Mouse (Mus musculus) heart, embryonic 10.5 days (tissue): ENCODE results near the gene Slc25a35. TPM values are rescaled to one million over a fixed set of nuclear protein-coding genes. Genes with fewer than 3 reads are reported as not detected.

ENCODE experiments used
- DNase-seq: peaks from one replicate; pipeline ENCODE4 v3.0.0-alpha.2; 2017; ENCODE audit warnings: low spot score
- H3K27ac ChIP-seq: fragments of 300-500 bp; sonication (generic); 2 replicates; pipeline ENCODE4 v1.5.1; 2016; ENCODE audit warnings: mild to moderate bottlenecking
- H3K27me3 ChIP-seq: fragments of 300-500 bp; sonication (generic); 2 replicates; pipeline ENCODE4 v1.6.1; 2016; ENCODE audit warnings: mild to moderate bottlenecking; ENCODE audit not compliant: poor library complexity, insufficient read depth, severe bottlenecking
- H3K36me3 ChIP-seq: fragments of 300-500 bp; sonication (generic); 2 replicates; pipeline ENCODE4 v1.6.1; 2016; ENCODE audit warnings: mild to moderate bottlenecking, moderate library complexity
- H3K4me1 ChIP-seq: fragments of 300-500 bp; sonication (generic); 2 replicates; pipeline ENCODE4 v1.6.1; 2016; ENCODE audit warnings: mild to moderate bottlenecking
- H3K4me3 ChIP-seq: fragments of 300-500 bp; sonication (generic); 2 replicates; pipeline ENCODE4 v1.5.1; 2016; ENCODE audit warnings: mild to moderate bottlenecking, moderate library complexity
- H3K9me3 ChIP-seq: fragments of 300-500 bp; sonication (generic); 2 replicates; pipeline ENCODE4 v1.6.1; 2016; ENCODE audit warnings: mild to moderate bottlenecking, moderate library complexity
- whole genome bisulfite sequencing: fragments of 180-500 bp; shearing (Covaris S2); methylation state at CpG from one replicate; pipeline ENCODE4 v1.1.7; 2016; 5-methylcytosine and 5-hydroxymethylcytosine counted together
- microRNA-seq: library from miRNA; unstranded; fragments of <30 nt; microRNA quantifications from one replicate; pipeline ENCODE4, GENCODE M21; 2017
- polyA plus RNA-seq: library from polyadenylated mRNA; unstranded; fragments of >200 nt; fragmentation: Nextera tagmentation; extraction: Ambion mirVana; gene quantifications from 2 replicates; pipeline ENCODE4 v1.2.1, GENCODE M21; 2016

Gene Slc25a35
- polyA plus RNA-seq, 1 experiment from 2014 or later: 1.5 TPM

DNA sequence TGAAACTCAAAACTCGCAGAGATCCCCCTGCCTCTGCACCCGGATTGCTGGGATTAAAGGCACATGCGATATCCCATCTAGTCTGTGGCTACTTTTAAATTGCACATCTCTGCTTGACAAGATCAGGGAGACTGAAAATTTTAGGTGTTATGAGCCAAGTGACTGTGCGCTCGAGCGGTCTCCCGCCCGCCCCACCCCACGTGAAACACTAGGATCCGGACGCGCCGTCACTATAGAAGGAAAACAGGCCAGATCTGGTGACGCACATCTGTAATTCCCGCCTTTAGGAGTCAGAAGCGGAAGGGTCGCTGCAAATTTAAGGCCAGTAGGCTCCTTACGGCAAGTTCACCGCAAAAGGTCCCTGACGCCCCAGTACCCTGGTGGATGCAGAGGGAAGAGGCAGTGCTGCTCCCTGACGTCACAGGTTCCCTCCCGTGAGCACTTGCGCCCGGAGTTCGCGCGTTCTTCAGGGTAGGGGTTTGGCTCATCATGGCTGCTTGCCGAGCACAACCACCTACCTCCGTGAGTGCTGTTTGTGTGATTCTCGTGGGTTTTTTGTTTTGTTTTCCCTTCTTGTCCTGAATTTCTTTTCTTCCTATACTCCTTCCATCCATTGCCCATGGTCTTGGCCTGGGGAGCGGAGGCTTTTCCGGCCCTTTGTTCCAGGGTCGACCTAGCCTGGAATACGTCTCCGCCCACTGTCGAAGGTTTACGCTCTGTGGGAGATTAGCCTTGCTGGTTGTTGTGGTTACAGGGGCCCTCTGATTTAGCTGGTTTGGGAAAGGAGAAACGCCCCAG, 47.9 kb downstream of the Slc25a35 start, which contains the start of gene Ctc1:
TSS of gene Ctc1 (plus strand) at position 268 of the 798 bp plus-strand sequence.
- Histone ChIP-seq H3K27ac (peak within 1 kb of the TSS; percentile 92), H3K4me1 (peaks cover 21% of the 10 kb centered on the region), H3K9me3 (no peaks in the 10 kb centered on the region), H3K4me3 (peak within 1 kb of the TSS; percentile 69), H3K36me3 (peaks cover 4% of the 10 kb centered on the region; the same call in 1 of the 2 replicates), H3K27me3 (no peaks in the 10 kb centered on the region)
- DNase-seq: peak; percentile 97
- WGBS: 3% methylated on average over 38 of the region's 38 CpGs

DNA sequence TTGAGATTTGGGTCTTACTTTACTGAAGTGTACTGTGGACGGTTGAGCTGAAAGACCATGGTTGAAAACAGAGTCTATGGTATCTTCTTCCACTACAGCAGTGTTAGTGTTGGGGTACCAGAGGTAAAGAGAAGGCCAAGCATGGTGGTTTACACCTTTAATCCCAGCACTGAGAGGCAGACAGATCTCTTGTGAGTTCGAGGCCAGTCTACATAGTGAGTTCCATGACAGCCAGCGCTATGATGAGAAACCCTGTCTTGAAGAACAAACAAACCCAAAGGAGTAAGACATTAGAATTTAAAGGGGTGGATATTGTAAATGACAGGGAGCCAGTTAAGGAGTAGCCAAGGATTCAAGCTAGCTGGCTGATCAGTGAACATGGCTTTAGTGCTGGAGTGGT, 48.8 kb downstream of the Slc25a35 start:
- Histone ChIP-seq H3K36me3 (peaks cover 12% of the 10 kb centered on the region), H3K9me3 (no peaks in the 10 kb centered on the region), H3K27ac (peak overlapping the region; percentile 92), H3K4me3 (peak overlapping the region; percentile 69), H3K4me1 (peaks cover 13% of the 10 kb centered on the region), H3K27me3 (no peaks in the 10 kb centered on the region)
- WGBS: 59% methylated on average over 3 of the region's 3 CpGs
- no peak for DNase-seq

DNA sequence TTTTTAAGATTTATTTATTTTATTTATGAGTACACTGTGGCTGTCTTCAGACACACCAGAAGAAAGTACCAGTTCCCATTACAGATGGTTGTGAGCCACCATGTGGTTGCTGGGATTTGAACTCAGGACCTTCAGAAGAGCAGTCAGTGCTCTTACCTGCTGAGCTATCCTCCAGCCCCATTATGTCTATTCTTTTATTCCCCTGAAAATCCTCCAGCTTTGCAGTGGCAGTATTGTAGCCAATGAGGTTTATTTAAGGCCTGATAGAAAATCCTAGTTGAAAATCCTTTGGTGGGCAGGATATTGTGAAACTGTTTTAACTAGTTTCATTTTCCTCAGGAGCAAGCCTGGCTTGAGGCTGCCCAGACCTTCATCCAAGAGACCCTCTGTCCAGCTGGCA, 52.8 kb downstream of the Slc25a35 start:
- Histone ChIP-seq H3K4me3 (no peak overlapping the region), H3K36me3 (peaks cover 52% of the 10 kb centered on the region), H3K27ac (no peak overlapping the region), H3K27me3 (no peaks in the 10 kb centered on the region), H3K9me3 (no peaks in the 10 kb centered on the region), H3K4me1 (peaks cover 8% of the 10 kb centered on the region)
- DNase-seq: no peak

Small RNAs within 50 kb of the gene (microRNA-seq; reads per million reads assigned to microRNA genes)
- gene Mir3062: 8.1 reads per million, percentile 23 among the genes with 10 or more reads in this experiment

Other genes with a start within 250 kb of the Slc25a35 start
- gene Ndel1, start 96.3 kb upstream of the Slc25a35 start, polyA plus RNA-seq: 68.7 and 69.2 TPM in 2 replicates
- 0.09 and 0.11 TPM in 2 replicates for gene Rnf222, start 79.6 kb upstream of the Slc25a35 start, polyA plus RNA-seq
- gene Rpl26, start 66.5 kb upstream of the Slc25a35 start, polyA plus RNA-seq: 711 and 869 TPM in 2 replicates
- gene Odf4, start 41.0 kb upstream of the Slc25a35 start, polyA plus RNA-seq: not detected in 2 replicates
- 10.5 and 13.4 TPM in 2 replicates for gene Arhgef15, start 10.7 kb upstream of the Slc25a35 start, polyA plus RNA-seq
- 79.6 and 82.1 TPM in 2 replicates for gene Rangrf, start 7.1 kb downstream of the Slc25a35 start, polyA plus RNA-seq
- gene Pfas, start 40.3 kb downstream of the Slc25a35 start, polyA plus RNA-seq: 30.9 and 35.6 TPM in 2 replicates
- gene Ctc1, start 47.8 kb downstream of the Slc25a35 start, polyA plus RNA-seq: 69.0 and 76.7 TPM in 2 replicates
- gene Aurkb, start 77.5 kb downstream of the Slc25a35 start, polyA plus RNA-seq: 110 and 147 TPM in 2 replicates
- gene Borcs6, start 91.6 kb downstream of the Slc25a35 start, polyA plus RNA-seq: 8.2 and 9.0 TPM in 2 replicates
- gene Tmem107, start 102.7 kb downstream of the Slc25a35 start, polyA plus RNA-seq: 29.1 and 30.4 TPM in 2 replicates
- 85.8 and 93.0 TPM in 2 replicates for gene Vamp2, start 120.4 kb downstream of the Slc25a35 start, polyA plus RNA-seq
- 8.0 and 8.8 TPM in 2 replicates for gene Per1, start 127.1 kb downstream of the Slc25a35 start, polyA plus RNA-seq
- 0.60 and 0.63 TPM in 2 replicates for gene Hes7, start 152.3 kb downstream of the Slc25a35 start, polyA plus RNA-seq
- gene 9130213A22Rik, start 154.5 kb downstream of the Slc25a35 start, polyA plus RNA-seq: 0.16 and 0.17 TPM in 2 replicates
- gene Aloxe3, start 157.8 kb downstream of the Slc25a35 start, polyA plus RNA-seq: 0.16 and 0.25 TPM in 2 replicates
- not detected in 2 replicates for gene Alox12b, start 188.9 kb downstream of the Slc25a35 start, polyA plus RNA-seq
- 1.1 and 1.2 TPM in 2 replicates for gene Alox8, start 229.7 kb downstream of the Slc25a35 start, polyA plus RNA-seq